Mouse (Mus musculus): ENCODE results near the gene Fis1.
A peak's percentile ranks its signal among the peaks of the same experiment; 100 is the strongest.

GRCm38 (mm10) chr5:136907991-136908857, 44.9 kb upstream of the Fis1 start, which contains the start of gene Ift22:
- TF ChIP-seq CTCF (IDR thresholded peaks at IDR 0.05) (no peak), POLR2A (IDR thresholded peaks at IDR 0.05; ENCODE audit: insufficient read depth, low read depth, low read length) (0 out of 2 replicates have a peak, but pooled peaks have one; percentile 17), EP300 (IDR thresholded peaks at IDR 0.05; ENCODE audit: insufficient read depth, low read depth, low read length) (peak; percentile 85)
